Mouse (Mus musculus) adrenal gland, postnatal 25 days (tissue): ENCODE results near the gene Ssmem1. TPM values are rescaled to one million over a fixed set of nuclear protein-coding genes. Genes with fewer than 3 reads are reported as not detected.

Experiments
- DNase-seq: peaks from one replicate; pipeline ENCODE4 v3.0.0; 2021; ENCODE audit warnings: mixed read lengths
- long read RNA-seq: library from polyadenylated mRNA; stranded (forward); transcript quantifications from one replicate; pipeline ENCODE4 v2.0.0, GENCODE M21; 2021
- total RNA-seq: library from RNA; stranded (reverse); gene quantifications from 2 replicates; pipeline ENCODE4 v1.2.3, GENCODE M21; 2021

The Ssmem1 gene
- 0.55 TPM in 1 of 2 replicates, not detected in the other for total RNA-seq
- long read RNA-seq, result 0 reads

GRCm38 (mm10) chr6:30509265-30510239 is at the start of gene Ssmem1, which contains the start of gene Tmem209:
TSS of gene Ssmem1 (plus strand) at chr6:30509849.
TSS of gene Tmem209 (minus strand) at chr6:30509783.
- DNase-seq, result peak; percentile 99

GRCm38 (mm10) chr6:30460750-30461446 is 48.8 kb upstream of the Ssmem1 start:
- peak; percentile 39 for DNase-seq

GRCm38 (mm10) chr6:30461755-30462344 is 47.8 kb upstream of the Ssmem1 start:
- no peak for DNase-seq

GRCm38 (mm10) chr6:30462822-30463221 is 46.8 kb upstream of the Ssmem1 start:
- DNase-seq, result no peak

- no peak for DNase-seq
Observed at GRCm38 (mm10) chr6:30465586-30465985, 44.1 kb upstream of the Ssmem1 start.

GRCm38 (mm10) chr6:30468058-30468457 is 41.6 kb upstream of the Ssmem1 start:
- DNase-seq, result no peak

- peak; percentile 35 for DNase-seq
Observed at GRCm38 (mm10) chr6:30468684-30469083, 41.0 kb upstream of the Ssmem1 start.

GRCm38 (mm10) chr6:30469370-30469769 is 40.3 kb upstream of the Ssmem1 start:
- DNase-seq, result peak; percentile 71

GRCm38 (mm10) chr6:30471706-30472105 is 37.9 kb upstream of the Ssmem1 start:
- no peak for DNase-seq

GRCm38 (mm10) chr6:30476025-30476765 is 33.5 kb upstream of the Ssmem1 start:
- no peak for DNase-seq

- no peak for DNase-seq
Observed at GRCm38 (mm10) chr6:30477210-30477714, 32.4 kb upstream of the Ssmem1 start.

- DNase-seq, result no peak
Observed at GRCm38 (mm10) chr6:30477784-30478183, 31.9 kb upstream of the Ssmem1 start.

- DNase-seq, result no peak
Observed at GRCm38 (mm10) chr6:30479418-30479817, 30.2 kb upstream of the Ssmem1 start.

- DNase-seq, result no peak
Observed at GRCm38 (mm10) chr6:30482908-30483307, 26.7 kb upstream of the Ssmem1 start.

- no peak for DNase-seq
Observed at GRCm38 (mm10) chr6:30486504-30486903, 23.1 kb upstream of the Ssmem1 start.

- DNase-seq, result no peak
Observed at GRCm38 (mm10) chr6:30499049-30499448, 10.6 kb upstream of the Ssmem1 start.

- DNase-seq, result no peak
Observed at GRCm38 (mm10) chr6:30508824-30509223, 825 bp upstream of the Ssmem1 start.

- DNase-seq, result no peak
Observed at GRCm38 (mm10) chr6:30510291-30510690, 642 bp downstream of the Ssmem1 start.

- no peak for DNase-seq
Observed at GRCm38 (mm10) chr6:30514242-30514641, 4.6 kb downstream of the Ssmem1 start.

GRCm38 (mm10) chr6:30520400-30520799 is 10.8 kb downstream of the Ssmem1 start:
- DNase-seq, result no peak

GRCm38 (mm10) chr6:30525456-30526332 is 16.0 kb downstream of the Ssmem1 start:
- no peak for DNase-seq
